Mouse (Mus musculus): ENCODE results near the gene Iqgap2. TPM values are rescaled to one million over a fixed set of nuclear protein-coding genes. Genes with fewer than 3 reads are reported as not detected.

Iqgap2 gene
- total and polyA plus RNA-seq, 3 experiments: 0.08 to 0.14 (median 0.11) TPM

DNA sequence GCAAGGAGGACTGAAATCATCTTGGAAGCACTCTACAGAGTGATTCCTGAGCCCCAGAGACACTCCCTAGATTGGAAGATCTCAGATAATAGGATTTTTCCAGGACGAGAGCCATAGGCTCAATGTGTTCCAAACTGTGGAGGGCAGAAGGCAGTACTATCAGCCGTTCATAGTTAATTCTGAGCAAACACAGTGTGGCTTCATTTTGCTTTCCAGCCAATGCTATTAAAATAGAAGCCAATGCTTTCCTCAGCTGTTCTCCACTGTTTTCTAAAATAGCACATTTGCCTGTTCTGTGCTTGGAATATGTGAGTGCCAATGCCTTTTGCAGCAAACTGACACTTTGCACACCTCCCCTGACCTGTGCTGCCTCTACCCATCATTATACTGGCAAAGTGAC is 80.9 kb downstream of the Iqgap2 start:
- Histone ChIP-seq H3K27me3 (replicated peaks) (no peaks in the 10 kb centered on the region), H3K79me2 (replicated peaks; ENCODE audit: control insufficient read depth, extremely low read depth, insufficient read depth, poor library complexity, severe bottlenecking) (no peaks in the 10 kb centered on the region), H3K4me1 (ENCODE audit: control insufficient read depth in 1 of 2, insufficient read depth in 2 of 2) (peaks cover 0 to 7% of the 10 kb centered on the region in 2 experiments; a peak in 2 of 4 replicates), H3K4me3 (replicated peaks in 1 of 3; ENCODE audit: low read depth in 2 of 3, low read length in 2 of 3, poor library complexity in 1 of 3) (no peak overlapping the region), H3K9me3 (replicated peaks; ENCODE audit: low read length) (no peaks in the 10 kb centered on the region), H3K36me3 (replicated peaks in 1 of 2; ENCODE audit: control insufficient read depth in 1 of 2, insufficient read depth in 1 of 2, low read length in 1 of 2) (no peaks in the 10 kb centered on the region), H3K27ac (ENCODE audit: insufficient read depth, low read depth) (no peak overlapping the region), H3K4me2 (ENCODE audit: insufficient read depth, low read depth, poor library complexity, severe bottlenecking) (no peak overlapping the region), H3K9ac (ENCODE audit: insufficient read depth, low read depth) (no peak overlapping the region)
- in situ Hi-C loops (cut with MboI; ENCODE audit: low pct_ligation_motif_present, low pct_unique_long_range_greater_than_20kb, low sequenced_read_pairs): no loop called here
- DNase-seq (ENCODE audit: extremely low read depth): no peak
- dilution Hi-C loops (cut with MboI; ENCODE audit: extremely low pct_ligation_motif_present, extremely low pct_unique_long_range_greater_than_20kb, low sequenced_read_pairs): no loop called here
- TF ChIP-seq KAT2A (IDR thresholded peaks at IDR 0.05; ENCODE audit: insufficient replicate concordance, low read length) (no peak), IRF4 (IDR thresholded peaks at IDR 0.05; ENCODE audit: low read depth, low read length) (no peak), JUN (IDR thresholded peaks at IDR 0.05; ENCODE audit: insufficient read depth, low read depth, low read length) (no peak), TBP (conservative IDR thresholded peaks at IDR 0.05; ENCODE audit: low read depth, low read length) (no peak)

DNA sequence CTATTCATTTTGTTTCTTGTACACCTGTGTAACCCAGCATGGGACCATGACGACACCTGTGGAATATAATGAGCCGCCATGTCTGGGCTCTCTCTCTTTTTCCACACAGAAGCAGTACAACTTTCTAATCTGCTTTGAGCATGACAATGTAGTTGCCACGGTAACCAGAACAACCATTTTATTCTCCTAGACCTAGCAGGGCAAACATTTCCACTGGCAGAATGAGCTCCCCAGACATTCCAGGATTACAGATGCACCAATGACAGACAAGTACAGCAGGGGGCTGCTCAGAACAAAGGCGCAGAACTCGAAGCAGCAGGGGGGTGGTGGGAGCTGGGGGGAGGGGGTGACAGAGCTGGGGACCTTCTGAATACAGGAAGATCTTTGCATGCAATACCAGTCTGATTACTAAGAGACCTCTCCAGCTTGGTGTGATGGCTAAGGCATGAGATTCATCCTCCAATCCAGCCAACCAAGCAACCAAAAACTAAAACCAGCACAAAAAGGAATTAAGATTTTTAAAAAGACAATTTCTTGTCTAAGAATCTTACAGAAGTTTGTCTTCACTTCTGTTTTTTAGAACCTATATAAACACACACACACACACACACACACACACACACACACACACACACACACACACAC is 84.5 kb downstream of the Iqgap2 start:
- Histone ChIP-seq H3K27ac (ENCODE audit: insufficient read depth, low read depth) (no peak overlapping the region), H3K4me2 (ENCODE audit: insufficient read depth, low read depth, poor library complexity, severe bottlenecking) (no peak overlapping the region), H3K4me3 (replicated peaks in 1 of 3; ENCODE audit: low read depth in 2 of 3, low read length in 2 of 3, poor library complexity in 1 of 3) (no peak overlapping the region), H3K27me3 (replicated peaks) (no peaks in the 10 kb centered on the region), H3K9me3 (replicated peaks; ENCODE audit: low read length) (no peaks in the 10 kb centered on the region), H3K4me1 (ENCODE audit: control insufficient read depth in 1 of 2, insufficient read depth in 2 of 2) (no peaks in the 10 kb centered on the region), H3K79me2 (replicated peaks; ENCODE audit: control insufficient read depth, extremely low read depth, insufficient read depth, poor library complexity, severe bottlenecking) (no peaks in the 10 kb centered on the region), H3K9ac (ENCODE audit: insufficient read depth, low read depth) (no peak overlapping the region), H3K36me3 (replicated peaks in 1 of 2; ENCODE audit: control insufficient read depth in 1 of 2, insufficient read depth in 1 of 2, low read length in 1 of 2) (no peaks in the 10 kb centered on the region)
- no peak for DNase-seq (ENCODE audit: extremely low read depth)
- in situ Hi-C loops (cut with MboI; ENCODE audit: low pct_ligation_motif_present, low pct_unique_long_range_greater_than_20kb, low sequenced_read_pairs) (no loop called here), dilution Hi-C loops (cut with MboI; ENCODE audit: extremely low pct_ligation_motif_present, extremely low pct_unique_long_range_greater_than_20kb, low sequenced_read_pairs) (no loop called here)
- no peak for TF ChIP-seq BHLHE40 (IDR thresholded peaks at IDR 0.05; ENCODE audit: low read depth, low read length)

DNA sequence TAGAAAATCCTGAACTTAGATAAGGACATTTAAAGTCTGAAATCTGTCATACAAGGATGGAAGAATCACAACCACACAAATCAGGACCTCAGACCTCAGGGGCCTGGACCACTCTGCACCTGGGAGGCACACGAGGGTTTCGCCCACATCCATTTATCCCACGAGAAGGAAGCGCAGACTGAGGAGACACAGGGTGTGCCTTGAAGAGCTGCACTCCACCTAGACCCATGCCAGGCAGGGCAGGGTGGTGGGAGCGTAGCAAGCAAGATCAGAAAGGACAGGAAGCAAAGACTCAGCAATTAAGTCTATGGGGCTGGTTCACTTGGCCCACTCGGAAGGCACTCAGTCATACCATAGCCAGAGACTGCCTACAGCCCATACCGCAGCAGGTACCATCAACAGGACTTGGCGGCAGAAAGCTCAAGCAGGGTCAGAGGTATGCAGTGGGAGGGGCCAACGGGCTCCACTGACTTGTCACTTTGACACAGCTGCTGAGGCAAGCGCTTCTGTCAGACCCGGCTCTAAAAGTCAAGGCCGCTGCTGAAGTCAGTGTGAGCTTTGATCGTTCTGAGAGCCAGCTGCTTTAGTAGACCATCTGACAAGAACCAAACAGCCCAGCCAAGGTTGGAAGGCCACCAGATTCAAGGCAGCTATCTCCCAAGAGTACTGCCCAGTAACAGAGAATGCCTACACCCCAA is 86.1 kb downstream of the Iqgap2 start:
- TF ChIP-seq POLR2A (IDR thresholded peaks at IDR 0.05; ENCODE audit: low read depth, low read length) (no peak), MAZ (IDR thresholded peaks at IDR 0.05; ENCODE audit: low read depth, low read length) (no peak), IRF4 (IDR thresholded peaks at IDR 0.05; ENCODE audit: low read depth, low read length) (no peak), ZMIZ1 (IDR thresholded peaks at IDR 0.05; ENCODE audit: low read depth, low read length) (no peak), TBP (conservative IDR thresholded peaks at IDR 0.05; ENCODE audit: low read depth, low read length) (no peak)
- dilution Hi-C loops (cut with MboI; ENCODE audit: extremely low pct_ligation_motif_present, extremely low pct_unique_long_range_greater_than_20kb, low sequenced_read_pairs): no loop called here

More for the DNA sequence above, 86.1 kb downstream of the Iqgap2 start:
- in situ Hi-C loops (cut with MboI; ENCODE audit: low pct_ligation_motif_present, low pct_unique_long_range_greater_than_20kb, low sequenced_read_pairs): no loop called here
- Histone ChIP-seq H3K9me3 (replicated peaks; ENCODE audit: low read length) (no peaks in the 10 kb centered on the region), H3K4me2 (ENCODE audit: insufficient read depth, low read depth, poor library complexity, severe bottlenecking) (no peak overlapping the region), H3K4me1 (ENCODE audit: control insufficient read depth in 1 of 2, insufficient read depth in 2 of 2) (no peaks in the 10 kb centered on the region), H3K4me3 (replicated peaks in 1 of 3; ENCODE audit: low read depth in 2 of 3, low read length in 2 of 3, poor library complexity in 1 of 3) (no peak overlapping the region), H3K27me3 (replicated peaks) (no peaks in the 10 kb centered on the region), H3K79me2 (replicated peaks; ENCODE audit: control insufficient read depth, extremely low read depth, insufficient read depth, poor library complexity, severe bottlenecking) (no peaks in the 10 kb centered on the region), H3K27ac (ENCODE audit: insufficient read depth, low read depth) (no peak overlapping the region), H3K36me3 (replicated peaks in 1 of 2; ENCODE audit: control insufficient read depth in 1 of 2, insufficient read depth in 1 of 2, low read length in 1 of 2) (no peaks in the 10 kb centered on the region), H3K9ac (ENCODE audit: insufficient read depth, low read depth) (no peak overlapping the region)
- no peak for DNase-seq (ENCODE audit: extremely low read depth)
